Mouse (Mus musculus) neural tube, embryonic 12.5 days (tissue): ENCODE results near the gene Stat4. TPM values are rescaled to one million over a fixed set of nuclear protein-coding genes. Genes with fewer than 3 reads are reported as not detected.

ENCODE experiments used
- ATAC-seq: fragments of 200-750 bp; cut with Nextera tagmentation; 2 replicates; pipeline ENCODE4 v1.8.0; 2017; ENCODE audit warnings: low read depth, mild to moderate bottlenecking, moderate TSS enrichment, moderate library complexity; ENCODE audit not compliant: low FRiP score
- H3K27ac ChIP-seq: fragments of 300-500 bp; sonication (generic); 2 replicates; pipeline ENCODE4 v1.5.1; 2016
- H3K27me3 ChIP-seq: fragments of 300-500 bp; sonication (generic); replicated peaks from 2 replicates; pipeline ENCODE4 v1.6.1; 2016; ENCODE audit warnings: mild to moderate bottlenecking
- H3K36me3 ChIP-seq: fragments of 300-500 bp; sonication (generic); 2 replicates; pipeline ENCODE4 v1.6.1; 2016; ENCODE audit warnings: mild to moderate bottlenecking
- H3K4me1 ChIP-seq: fragments of 300-500 bp; sonication (generic); 2 replicates; pipeline ENCODE4 v1.6.1; 2016
- H3K4me2 ChIP-seq: fragments of 300-500 bp; sonication (generic); replicated peaks from 2 replicates; pipeline ENCODE4 v1.6.1; 2016; ENCODE audit warnings: mild to moderate bottlenecking
- H3K4me3 ChIP-seq: fragments of 300-500 bp; sonication (generic); 2 replicates; pipeline ENCODE4 v1.5.1; 2016
- H3K9ac ChIP-seq: fragments of 300-500 bp; sonication (generic); 2 replicates; pipeline ENCODE4 v1.6.1; 2016; ENCODE audit warnings: mild to moderate bottlenecking
- H3K9me3 ChIP-seq: fragments of 300-500 bp; sonication (generic); 2 replicates; pipeline ENCODE4 v1.6.1; 2016; ENCODE audit warnings: mild to moderate bottlenecking
- WGBS: fragments of 180-500 bp; shearing (Covaris S2); methylation state at CpG from one replicate; pipeline ENCODE4 v1.1.7; 2016; 5-methylcytosine and 5-hydroxymethylcytosine counted together
- polyA plus RNA-seq: library from polyadenylated mRNA; unstranded; fragments of >200 nt; fragmentation: Nextera tagmentation; extraction: Ambion mirVana; gene quantifications from 2 replicates; pipeline ENCODE4 v1.2.1, GENCODE M21; 2016

Stat4 gene
- polyA plus RNA-seq, 1 experiment from 2014 or later: 0.66 TPM

DNA sequence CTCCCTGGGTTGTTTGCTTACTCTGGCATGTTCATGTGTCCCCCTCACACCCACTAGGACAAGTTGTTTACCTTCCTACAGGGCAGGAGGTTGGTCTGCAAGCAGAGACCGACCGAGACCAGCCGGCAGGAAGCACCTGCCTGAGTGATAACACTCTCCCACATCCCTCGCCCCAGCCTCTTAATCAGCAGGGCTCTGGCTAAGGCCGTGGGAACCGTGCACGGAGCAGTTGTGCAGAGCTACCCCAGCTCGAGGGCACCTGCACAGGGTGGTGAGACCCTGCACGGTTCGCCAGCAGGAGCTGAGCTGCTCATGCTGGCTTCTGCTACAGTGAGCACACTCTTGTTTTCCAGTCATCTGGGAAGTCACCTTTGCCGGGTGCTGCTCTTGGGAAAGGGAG, 163.7 kb downstream of the Stat4 start:
- Histone ChIP-seq H3K4me2 (no peak overlapping the region), H3K4me3 (no peak overlapping the region), H3K9ac (no peak overlapping the region), H3K4me1 (peaks cover 3% of the 10 kb centered on the region; the same call in 1 of the 2 replicates), H3K27me3 (no peaks in the 10 kb centered on the region), H3K36me3 (peaks cover 5% of the 10 kb centered on the region; the same call in 1 of the 2 replicates), H3K27ac (no peak overlapping the region), H3K9me3 (no peaks in the 10 kb centered on the region)
- ATAC-seq: no peak
- WGBS: 57% methylated on average over 11 of the region's 11 CpGs

GRCm38 (mm10) chr1:52151166-52151565, 164.2 kb downstream of the Stat4 start:
- H3K27me3 ChIP-seq: no peaks in the 10 kb centered on the region
- ATAC-seq: no peak
- 95% methylated on average over 5 of the region's 5 CpGs for WGBS
- H3K9me3 ChIP-seq: no peaks in the 10 kb centered on the region
- no peak overlapping the region for H3K9ac ChIP-seq
- H3K4me1 ChIP-seq: peaks cover 3% of the 10 kb centered on the region; the same call in 1 of the 2 replicates
- H3K4me2 ChIP-seq: no peak overlapping the region
- H3K4me3 ChIP-seq: no peak overlapping the region
- peaks cover 5% of the 10 kb centered on the region; the same call in 1 of the 2 replicates for H3K36me3 ChIP-seq
- H3K27ac ChIP-seq: no peak overlapping the region

GRCm38 (mm10) chr1:52152369-52152768, 165.4 kb downstream of the Stat4 start:
- Histone ChIP-seq H3K4me1 (peaks cover 3% of the 10 kb centered on the region; the same call in 1 of the 2 replicates), H3K27ac (no peak overlapping the region), H3K4me3 (no peak overlapping the region), H3K27me3 (no peaks in the 10 kb centered on the region), H3K9me3 (no peaks in the 10 kb centered on the region), H3K36me3 (peaks cover 5% of the 10 kb centered on the region; the same call in 1 of the 2 replicates), H3K9ac (no peak overlapping the region), H3K4me2 (no peak overlapping the region)
- ATAC-seq: no peak
- 70% methylated on average over 13 of the region's 13 CpGs for WGBS

GRCm38 (mm10) chr1:52152936-52153335, 166.0 kb downstream of the Stat4 start:
- no peak overlapping the region for H3K4me2 ChIP-seq
- H3K9ac ChIP-seq: no peak overlapping the region
- peaks cover 5% of the 10 kb centered on the region; the same call in 1 of the 2 replicates for H3K36me3 ChIP-seq
- peaks cover under 1% of the 10 kb centered on the region; the same call in 1 of the 2 replicates for H3K4me1 ChIP-seq
- no peaks in the 10 kb centered on the region for H3K9me3 ChIP-seq
- no peaks in the 10 kb centered on the region for H3K27me3 ChIP-seq
- ATAC-seq: no peak
- WGBS: 49% methylated on average over 3 of the region's 3 CpGs
- no peak overlapping the region for H3K4me3 ChIP-seq
- no peak overlapping the region for H3K27ac ChIP-seq

GRCm38 (mm10) chr1:52154890-52155289, 167.9 kb downstream of the Stat4 start:
- 93% methylated on average over 8 of the region's 8 CpGs for WGBS
- Histone ChIP-seq H3K4me1 (no peaks in the 10 kb centered on the region), H3K4me2 (no peak overlapping the region)

GRCm38 (mm10) chr1:52156351-52156750, 169.4 kb downstream of the Stat4 start:
- Histone ChIP-seq H3K36me3 (peaks cover 5% of the 10 kb centered on the region; the same call in 1 of the 2 replicates), H3K4me2 (no peak overlapping the region), H3K4me3 (no peak overlapping the region), H3K4me1 (no peaks in the 10 kb centered on the region), H3K27me3 (no peaks in the 10 kb centered on the region), H3K27ac (no peak overlapping the region), H3K9ac (no peak overlapping the region), H3K9me3 (no peaks in the 10 kb centered on the region)
- ATAC-seq: no peak
- WGBS: 93% methylated on average over 10 of the region's 10 CpGs

More at GRCm38 (mm10) chr1:52154890-52155289, 167.9 kb downstream of the Stat4 start:
- Histone ChIP-seq H3K27ac (no peak overlapping the region), H3K27me3 (no peaks in the 10 kb centered on the region), H3K4me3 (no peak overlapping the region), H3K9me3 (no peaks in the 10 kb centered on the region), H3K36me3 (peaks cover 5% of the 10 kb centered on the region; the same call in 1 of the 2 replicates), H3K9ac (no peak overlapping the region)
- ATAC-seq: no peak

Other genes starting within 250 kb of the Stat4 start
- gene Myo1b, start 71.1 kb upstream of the Stat4 start, polyA plus RNA-seq: 119 and 128 TPM in 2 replicates
- 15.2 and 18.0 TPM in 2 replicates for gene Stat1, start 132.3 kb downstream of the Stat4 start, polyA plus RNA-seq
- 34.9 and 38.3 TPM in 2 replicates for gene Gls, start 246.1 kb downstream of the Stat4 start, polyA plus RNA-seq